In genomic region chr11:117359870-117360269, GRCm38 (mm10) we compare ENCODE assay signal across 8 mouse cellular contexts.
DNase-seq lines count a peak whose midpoint lies in the region; ATAC-seq and TF ChIP-seq lines count a peak whose summit lies in the region.
"Had no signal": no experiment of that assay in that cellular context is flagged by ENCODE, and none has a peak within 500 bp of the region (broad histone marks: within the 10 kb centered on the region; RNA-seq: fewer than 3 reads in every experiment).

No protein-coding gene starts in this region.

- H3K79me2 ChIP-seq in C2C12 (ENCODE audit: control insufficient read depth, insufficient read depth): peaks cover 18% of the 10 kb centered on the region

- H3K79me3 ChIP-seq in C2C12 (ENCODE audit: low read depth): peaks cover 11% of the 10 kb centered on the region

- no peak overlapping the region for H3ac ChIP-seq in C2C12 (ENCODE audit: control insufficient read depth, insufficient read length, low read depth)

- H3K27ac ChIP-seq in cerebellum, adult 2 months (ENCODE audit: insufficient read depth, low read length): no peak overlapping the region
- H3K27ac ChIP-seq: limb, embryonic 12.5 days had no signal

- H3K4me3 ChIP-seq in C2C12 (ENCODE audit: insufficient read depth, poor library complexity, severe bottlenecking) (no peak overlapping the region), E14TG2a.4 (replicated peaks; ENCODE audit: low read length) (peak overlapping the region; percentile 14; the same call in 1 of the 2 replicates)
- H3K4me3 ChIP-seq in cerebellum, adult 2 months (replicated peaks; ENCODE audit: insufficient read depth, low read depth, low read length): no peak overlapping the region
- H3K4me3 ChIP-seq: limb, embryonic 12.5 days had no signal

- H3K9me3 ChIP-seq in E14TG2a.4 (ENCODE audit: low read length): no peaks in the 10 kb centered on the region
- H3K9me3 ChIP-seq: limb, embryonic 12.5 days had no signal

- ATAC-seq in megakaryocyte, adult 5-6 weeks (ENCODE audit: poor library complexity, severe bottlenecking): peak; percentile 66

- 62% methylated on average over 5 of the region's 5 CpGs for WGBS in cerebellum, adult 2 months

- H3K36me3 ChIP-seq in C2C12 (ENCODE audit: control insufficient read depth, insufficient read depth): peaks cover 88% of the 10 kb centered on the region
- peaks cover 85% of the 10 kb centered on the region for H3K36me3 ChIP-seq in E14TG2a.4 (ENCODE audit: insufficient read depth, low read length)

- DNase-seq in cerebellum, adult 2 months: peak; percentile 33 to 63
- DNase-seq in gastrocnemius, postnatal 25 days: peak; percentile 56
- DNase-seq in layer of hippocampus, postnatal 10 days (ENCODE audit: low spot score in 2 of 2): peak; percentile 81 to 85
- peak; percentile 51 to 54 for DNase-seq in spleen, postnatal 36 days (ENCODE audit: low spot score in 2 of 2)

- no peak for TF ChIP-seq POLR2A in cerebellum, adult 2 months (IDR thresholded peaks at IDR 0.05; ENCODE audit: borderline replicate concordance, insufficient read depth, low read length)

- TF ChIP-seq CTCF in C2C12 (IDR thresholded peaks at IDR 0.05; ENCODE audit: control insufficient read depth, insufficient read depth, insufficient read length) (peak; percentile 68), E14TG2a.4 (conservative IDR thresholded peaks at IDR 0.05; ENCODE audit: low read length) (peak; percentile 85)
- peak; percentile 97 for TF ChIP-seq CTCF in cerebellum, adult 2 months (IDR thresholded peaks at IDR 0.05; ENCODE audit: borderline replicate concordance, insufficient read depth, low read depth, low read length)

- peaks cover 65% of the 10 kb centered on the region for H3K4me1 ChIP-seq in E14TG2a.4 (replicated peaks; ENCODE audit: low read depth, low read length)
- H3K4me1 ChIP-seq in cerebellum, adult 2 months (ENCODE audit: control insufficient read depth, insufficient read depth, low read length): no peaks in the 10 kb centered on the region

- H3K27me3 ChIP-seq in C2C12 (ENCODE audit: control insufficient read depth, insufficient read depth, insufficient read length) (no peaks in the 10 kb centered on the region), E14TG2a.4 (ENCODE audit: insufficient read depth, low read length) (no peaks in the 10 kb centered on the region)
- H3K27me3 ChIP-seq in cerebellum, adult 2 months (ENCODE audit: control insufficient read depth, insufficient read depth, low read length): no peaks in the 10 kb centered on the region
- H3K27me3 ChIP-seq: limb, embryonic 12.5 days had no signal

TF ChIP-seq in C2C12, 6 proteins besides CTCF, POLR2A, EP300 and RAD21:
- TF ChIP-seq MYOD1 (IDR thresholded peaks at IDR 0.05; ENCODE audit: control insufficient read depth, insufficient read length, low read depth) (no peak), USF1 (IDR thresholded peaks at IDR 0.05; ENCODE audit: low read depth) (no peak), FOSL1 (IDR thresholded peaks at IDR 0.05; ENCODE audit: insufficient read depth, low read length, poor library complexity, severe bottlenecking) (no peak), MYOG (IDR thresholded peaks at IDR 0.05; ENCODE audit: control insufficient read depth, extremely low read depth, insufficient read length) (no peak), MAX (IDR thresholded peaks at IDR 0.05) (no peak), CEBPB (IDR thresholded peaks at IDR 0.05; ENCODE audit: low read depth) (no peak)
